Mouse (Mus musculus): ENCODE data around the gene A4galt. TPM values are rescaled to one million over a fixed set of nuclear protein-coding genes. Genes with fewer than 3 reads are reported as not detected.
"Not testable (repeated sequence)": the region's sequence is repeated elsewhere in the genome, so short reads cannot be mapped to it uniquely, and the experiment has no call there.

A4galt gene
- polyA plus RNA-seq, 1 experiment: 4.2 TPM

GRCm38 (mm10) chr15:83292261-83293056, 40.9 kb upstream of the A4galt start:
- DNase-seq (ENCODE audit: low read depth): no peak
- TF ChIP-seq POLR2A (IDR thresholded peaks at IDR 0.05; ENCODE audit: borderline replicate concordance, extremely low read depth, insufficient read depth, insufficient read length, poor library complexity, severe bottlenecking): no peak
- no peak for TF ChIP-seq CTCF (IDR thresholded peaks at IDR 0.05; ENCODE audit: borderline replicate concordance, extremely low read depth, insufficient read depth, insufficient read length)

GRCm38 (mm10) chr15:83290899-83291298, 39.3 kb upstream of the A4galt start:
- TF ChIP-seq CTCF (IDR thresholded peaks at IDR 0.05; ENCODE audit: borderline replicate concordance, extremely low read depth, insufficient read depth, insufficient read length) (no peak), POLR2A (IDR thresholded peaks at IDR 0.05; ENCODE audit: borderline replicate concordance, extremely low read depth, insufficient read depth, insufficient read length, poor library complexity, severe bottlenecking) (no peak)

DNA sequence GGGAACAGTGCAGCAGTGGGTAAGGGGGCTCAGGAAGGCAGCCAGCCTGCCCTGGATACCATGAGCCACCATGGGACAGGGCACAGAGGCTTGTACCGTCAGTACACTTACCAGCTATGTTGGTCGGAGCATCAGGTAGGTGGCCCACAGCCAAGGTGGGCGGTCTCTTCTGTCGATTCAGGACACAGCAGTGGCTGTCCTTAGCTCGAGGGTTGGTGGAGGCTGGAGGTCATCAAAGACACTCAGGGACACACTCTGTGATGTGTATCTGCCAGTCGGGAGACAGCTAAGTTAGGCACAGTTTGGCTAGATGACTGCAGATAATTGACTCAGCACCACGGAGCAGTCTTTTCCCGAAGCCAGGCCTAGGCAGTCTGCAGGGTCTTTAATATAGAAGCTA, 33.3 kb upstream of the A4galt start:
- TF ChIP-seq POLR2A (IDR thresholded peaks at IDR 0.05; ENCODE audit: borderline replicate concordance, extremely low read depth, insufficient read depth, insufficient read length, poor library complexity, severe bottlenecking) (no peak), CTCF (IDR thresholded peaks at IDR 0.05; ENCODE audit: borderline replicate concordance, extremely low read depth, insufficient read depth, insufficient read length) (no peak)
- no peak for DNase-seq (ENCODE audit: low read depth)

More at GRCm38 (mm10) chr15:83290899-83291298, 39.3 kb upstream of the A4galt start:
- DNase-seq (ENCODE audit: low read depth): no peak

- no peak for TF ChIP-seq POLR2A (IDR thresholded peaks at IDR 0.05; ENCODE audit: borderline replicate concordance, extremely low read depth, insufficient read depth, insufficient read length, poor library complexity, severe bottlenecking)
- TF ChIP-seq CTCF (IDR thresholded peaks at IDR 0.05; ENCODE audit: borderline replicate concordance, extremely low read depth, insufficient read depth, insufficient read length): no peak
- no peak for DNase-seq (ENCODE audit: low read depth)
Measured at GRCm38 (mm10) chr15:83282397-83282796, 30.8 kb upstream of the A4galt start.

- DNase-seq (ENCODE audit: low read depth): no peak
Measured at GRCm38 (mm10) chr15:83281303-83281702, 29.7 kb upstream of the A4galt start.

GRCm38 (mm10) chr15:83278579-83278978, 27.0 kb upstream of the A4galt start:
- TF ChIP-seq CTCF (IDR thresholded peaks at IDR 0.05; ENCODE audit: borderline replicate concordance, extremely low read depth, insufficient read depth, insufficient read length) (no peak), POLR2A (IDR thresholded peaks at IDR 0.05; ENCODE audit: borderline replicate concordance, extremely low read depth, insufficient read depth, insufficient read length, poor library complexity, severe bottlenecking) (no peak)
- DNase-seq (ENCODE audit: low read depth): no peak

More at GRCm38 (mm10) chr15:83281303-83281702, 29.7 kb upstream of the A4galt start:
- TF ChIP-seq CTCF (IDR thresholded peaks at IDR 0.05; ENCODE audit: borderline replicate concordance, extremely low read depth, insufficient read depth, insufficient read length) (no peak), POLR2A (IDR thresholded peaks at IDR 0.05; ENCODE audit: borderline replicate concordance, extremely low read depth, insufficient read depth, insufficient read length, poor library complexity, severe bottlenecking) (no peak)

- no peak for TF ChIP-seq POLR2A (IDR thresholded peaks at IDR 0.05; ENCODE audit: borderline replicate concordance, extremely low read depth, insufficient read depth, insufficient read length, poor library complexity, severe bottlenecking)
- no peak for TF ChIP-seq CTCF (IDR thresholded peaks at IDR 0.05; ENCODE audit: borderline replicate concordance, extremely low read depth, insufficient read depth, insufficient read length)
- DNase-seq (ENCODE audit: low read depth): no peak
Measured at GRCm38 (mm10) chr15:83277451-83277850, 25.9 kb upstream of the A4galt start.

DNA sequence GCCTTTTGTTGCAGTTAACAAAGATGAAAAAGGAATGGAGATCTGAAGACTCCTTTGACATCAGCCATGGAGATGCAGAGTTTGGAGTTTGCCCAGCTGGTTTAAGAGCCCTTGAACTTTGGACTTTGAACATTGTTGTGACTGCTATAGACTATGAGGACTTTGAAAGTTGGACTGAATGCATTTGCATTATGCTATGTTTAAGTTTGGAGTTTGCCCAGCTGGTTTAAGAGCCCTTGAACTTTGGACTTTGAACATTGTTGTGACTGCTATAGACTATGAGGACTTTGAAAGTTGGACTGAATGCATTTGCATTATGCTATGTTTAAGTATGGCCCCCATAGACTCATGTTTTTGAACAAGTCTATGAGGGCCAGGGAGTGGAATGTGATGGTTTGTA, 22.7 kb upstream of the A4galt start:
- not testable (repeated sequence) for DNase-seq (ENCODE audit: low read depth)

GRCm38 (mm10) chr15:83273017-83273416, 21.4 kb upstream of the A4galt start:
- no peak for DNase-seq (ENCODE audit: low read depth)
- TF ChIP-seq CTCF (IDR thresholded peaks at IDR 0.05; ENCODE audit: borderline replicate concordance, extremely low read depth, insufficient read depth, insufficient read length) (no peak), POLR2A (IDR thresholded peaks at IDR 0.05; ENCODE audit: borderline replicate concordance, extremely low read depth, insufficient read depth, insufficient read length, poor library complexity, severe bottlenecking) (no peak)

GRCm38 (mm10) chr15:83271221-83271620, 19.6 kb upstream of the A4galt start:
- not testable (repeated sequence) for DNase-seq (ENCODE audit: low read depth)

DNA sequence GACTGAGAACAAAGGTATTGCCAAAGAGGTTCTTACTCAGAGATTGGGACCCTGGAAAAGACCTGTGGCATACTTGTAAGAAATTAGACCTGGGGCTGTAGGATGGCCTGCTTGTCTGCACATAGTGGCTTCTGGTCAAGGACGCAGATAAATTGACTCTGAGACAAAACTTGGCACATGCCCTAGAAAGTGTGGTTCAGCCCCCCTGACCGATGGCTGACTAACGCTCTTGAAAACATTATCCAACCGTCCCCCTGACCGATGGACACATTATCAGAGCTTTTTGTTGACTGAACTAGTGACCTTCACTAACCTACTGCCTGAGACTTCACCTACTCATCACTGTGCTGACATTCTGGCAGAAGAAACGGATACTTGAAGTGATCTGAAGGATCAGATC, 18.4 kb upstream of the A4galt start:
- DNase-seq (ENCODE audit: low read depth): not testable (repeated sequence)

DNA sequence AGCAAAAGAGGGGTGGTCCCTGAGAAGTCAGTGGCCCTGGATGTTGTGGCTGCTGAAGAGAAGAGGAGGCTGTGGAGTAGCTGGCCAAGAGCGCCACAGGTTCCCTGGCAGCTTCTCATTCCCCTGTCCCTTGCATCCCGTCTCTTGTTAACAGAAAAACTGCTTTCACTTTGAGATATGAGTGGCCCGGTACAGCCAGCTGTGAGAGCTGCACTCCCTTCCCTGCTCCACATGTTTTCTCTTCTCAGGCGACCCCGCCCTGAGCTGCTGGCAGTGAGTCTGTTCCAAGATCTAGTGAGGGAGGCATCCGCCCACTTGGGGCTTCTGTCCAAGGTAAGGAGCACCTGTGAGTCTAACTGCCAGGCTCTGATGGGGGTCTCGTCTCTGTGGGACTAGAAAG, 16.9 kb upstream of the A4galt start:
- not testable (repeated sequence) for DNase-seq (ENCODE audit: low read depth)

DNA sequence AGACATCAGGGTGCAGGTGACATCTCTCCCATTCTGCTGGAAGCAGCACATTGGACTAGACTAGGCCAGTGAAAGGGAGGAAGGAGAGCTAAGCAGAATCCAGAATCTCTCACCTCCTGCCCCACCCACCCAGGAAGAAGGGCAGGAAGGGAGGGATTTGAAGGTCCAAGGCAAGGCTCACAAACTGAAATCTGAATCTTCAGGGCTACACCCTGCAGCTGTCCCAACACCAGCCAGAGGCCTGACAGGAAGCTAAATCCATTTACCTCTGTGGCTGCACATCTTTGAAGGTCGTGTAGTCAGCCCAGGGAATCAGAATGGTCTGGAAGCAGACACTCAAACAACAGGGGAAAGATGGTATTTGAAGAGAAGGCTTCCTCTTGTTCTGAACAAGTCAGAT, 13.7 kb upstream of the A4galt start:
- TF ChIP-seq POLR2A (IDR thresholded peaks at IDR 0.05; ENCODE audit: borderline replicate concordance, extremely low read depth, insufficient read depth, insufficient read length, poor library complexity, severe bottlenecking): no peak
- no peak for TF ChIP-seq CTCF (IDR thresholded peaks at IDR 0.05; ENCODE audit: borderline replicate concordance, extremely low read depth, insufficient read depth, insufficient read length)
- no peak for DNase-seq (ENCODE audit: low read depth)

Measured in brain, embryonic 14.5 days (tissue).